Mouse (Mus musculus) heart, embryonic 14.5 days (tissue): ENCODE results near the gene Tnfrsf22. TPM values are rescaled to one million over a fixed set of nuclear protein-coding genes. Genes with fewer than 3 reads are reported as not detected.

Experiments
- ATAC-seq: fragments of 200-750 bp; cut with Nextera tagmentation; 2 replicates; pipeline ENCODE4 v1.8.0; 2017; ENCODE audit warnings: low read depth, moderate TSS enrichment; ENCODE audit not compliant: insufficient number of reproducible peaks, insufficient read depth, low FRiP score
- H3K27ac ChIP-seq, 2 experiments: fragments of 200-500 bp in 1 of 2; fragments of 300-500 bp in 1 of 2; sonication (generic) in 1 of 2; replicated peaks in 1 of 2; 2 replicates each; pipeline ENCODE4 v1.5.1; 2012 to 2014; ENCODE audit warnings: low read depth in 2 of 2, low read length in 2 of 2, control low read depth in 1 of 2, mild to moderate bottlenecking in 1 of 2, mixed read lengths in 1 of 2; ENCODE audit not compliant: control insufficient read depth in 1 of 2, insufficient read depth in 1 of 2
- H3K27me3 ChIP-seq: fragments of 300-500 bp; sonication (generic); 2 replicates; pipeline ENCODE4 v1.6.1; 2014; ENCODE audit warnings: mild to moderate bottlenecking, low read length, control low read depth; ENCODE audit not compliant: control insufficient read depth, insufficient read depth
- H3K36me3 ChIP-seq: fragments of 300-500 bp; sonication (generic); 2 replicates; pipeline ENCODE4 v1.6.1; 2014; ENCODE audit warnings: mild to moderate bottlenecking, control low read depth, low read length, mixed read lengths; ENCODE audit not compliant: control insufficient read depth, insufficient read depth
- H3K4me1 ChIP-seq, 2 experiments: fragments of 200-500 bp in 1 of 2; fragments of 300-500 bp in 1 of 2; sonication (generic) in 1 of 2; 2 replicates each; pipeline ENCODE4 v1.6.1; 2012 to 2014; ENCODE audit warnings: low read length in 2 of 2, control low read depth in 1 of 2, mixed read lengths in 1 of 2; ENCODE audit not compliant: control insufficient read depth in 2 of 2, insufficient read depth in 2 of 2
- H3K4me2 ChIP-seq: fragments of 300-500 bp; sonication (generic); 2 replicates; pipeline ENCODE4 v1.6.1; 2014; ENCODE audit warnings: mild to moderate bottlenecking, low read length
- H3K4me3 ChIP-seq, 2 experiments: fragments of 200-500 bp in 1 of 2; fragments of 300-500 bp in 1 of 2; sonication (generic) in 1 of 2; 2 replicates each; pipeline ENCODE4 v1.5.1; 2012 to 2014; ENCODE audit warnings: low read length in 2 of 2, mild to moderate bottlenecking in 2 of 2, control low read depth in 1 of 2, low read depth in 1 of 2, moderate library complexity in 1 of 2; ENCODE audit not compliant: control insufficient read depth in 1 of 2, insufficient read depth in 1 of 2
- H3K9ac ChIP-seq: fragments of 300-500 bp; sonication (generic); 2 replicates; pipeline ENCODE4 v1.6.1; 2014; ENCODE audit warnings: mild to moderate bottlenecking, low read length
- H3K9me3 ChIP-seq: fragments of 300-500 bp; sonication (generic); 2 replicates; pipeline ENCODE4 v1.6.1; 2016; ENCODE audit warnings: low read length, control low read depth; ENCODE audit not compliant: control insufficient read depth
- WGBS: fragments of 180-500 bp; shearing (Covaris S2); extraction: QIAGEN DNeasy Blood & Tissue Kit; methylation state at CpG from one replicate; pipeline ENCODE4 v1.1.7; 2014; 5-methylcytosine and 5-hydroxymethylcytosine counted together
- polyA plus RNA-seq: library from polyadenylated mRNA; unstranded; fragments of >200 nt; fragmentation: Nextera tagmentation; extraction: Ambion mirVana; gene quantifications from 2 replicates; pipeline ENCODE4 v1.2.1, GENCODE M21; 2014

Gene Tnfrsf22
- polyA plus RNA-seq, 1 experiment from 2014 or later: 4.6 TPM

- no peak overlapping the region for H3K9ac ChIP-seq
- no peaks in the 10 kb centered on the region for H3K4me1 ChIP-seq
- H3K4me3 ChIP-seq: no peak overlapping the region
- WGBS: 36% methylated on average over 9 of the region's 9 CpGs
- no peaks in the 10 kb centered on the region for H3K27me3 ChIP-seq
- peaks cover 5% of the 10 kb centered on the region for H3K9me3 ChIP-seq
- ATAC-seq: no peak
- 0 out of 2 replicates have a peak overlapping the region, but pooled peaks have one; percentile 3 for H3K4me2 ChIP-seq
- H3K27ac ChIP-seq: peak overlapping the region; percentile 42 to 56; a peak in 2 of 4 replicates
- no peaks in the 10 kb centered on the region for H3K36me3 ChIP-seq
Measured at GRCm38 (mm10) chr7:143614404-143615135, 34.9 kb downstream of the Tnfrsf22 start.

DNA sequence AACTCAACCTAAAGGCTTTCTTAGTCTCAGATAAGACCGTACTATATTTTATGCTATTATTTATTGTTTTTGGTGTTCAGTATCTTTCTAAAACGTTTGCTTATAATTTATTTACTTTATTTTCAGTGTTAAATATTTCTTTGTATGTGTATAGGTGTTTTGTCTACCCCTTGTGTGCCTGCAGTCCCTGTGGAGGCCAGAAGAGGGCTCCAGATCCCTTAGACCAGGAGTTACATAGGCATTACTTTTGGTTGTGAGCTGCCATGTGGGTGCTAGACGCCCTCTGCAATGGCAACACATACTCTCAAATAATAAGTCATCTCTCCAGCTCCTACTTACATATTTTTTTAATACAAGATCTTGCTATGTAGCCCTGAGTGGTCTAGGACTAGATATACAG lies 37.2 kb downstream of the Tnfrsf22 start:
- no peaks in the 10 kb centered on the region for H3K27me3 ChIP-seq
- no peak overlapping the region for H3K9ac ChIP-seq
- H3K9me3 ChIP-seq: peaks cover 5% of the 10 kb centered on the region
- H3K4me2 ChIP-seq: no peak overlapping the region
- no peak for ATAC-seq
- no peaks in the 10 kb centered on the region for H3K36me3 ChIP-seq
- 50% methylated on average over 3 of the region's 3 CpGs for WGBS
- H3K4me3 ChIP-seq: no peak overlapping the region
- H3K4me1 ChIP-seq: no peaks in the 10 kb centered on the region
- no peak overlapping the region for H3K27ac ChIP-seq

DNA sequence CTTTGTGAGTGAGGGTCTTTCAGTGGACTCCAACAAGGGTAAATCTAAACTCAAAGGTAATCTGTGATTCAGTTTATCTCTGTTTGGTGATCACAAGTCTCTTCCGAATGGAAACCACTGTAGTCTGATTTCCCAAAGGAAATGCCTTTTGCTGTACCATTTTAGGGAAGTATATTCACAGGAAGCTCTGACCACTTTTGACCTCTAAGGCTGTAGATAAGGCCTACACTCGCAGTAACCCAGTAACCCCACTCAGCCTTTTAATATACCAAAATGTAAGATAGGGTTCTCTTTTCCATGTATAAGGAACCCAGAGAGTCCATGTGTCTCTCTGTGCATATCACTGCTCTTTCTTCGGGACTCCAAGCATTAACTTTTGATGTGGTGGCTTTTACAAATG lies 44.1 kb downstream of the Tnfrsf22 start:
- 56% methylated on average over 3 of the region's 3 CpGs for WGBS
- Histone ChIP-seq H3K27me3 (no peaks in the 10 kb centered on the region), H3K4me1 (peaks cover 0 to 2% of the 10 kb centered on the region in 2 experiments; a peak in 1 of 4 replicates), H3K27ac (no peak overlapping the region), H3K9me3 (no peaks in the 10 kb centered on the region), H3K4me2 (no peak overlapping the region), H3K36me3 (no peaks in the 10 kb centered on the region), H3K9ac (no peak overlapping the region), H3K4me3 (no peak overlapping the region)
- no peak for ATAC-seq

GRCm38 (mm10) chr7:143604889-143605288 lies 44.6 kb downstream of the Tnfrsf22 start:
- H3K27me3 ChIP-seq: no peaks in the 10 kb centered on the region
- H3K36me3 ChIP-seq: no peaks in the 10 kb centered on the region
- no peaks in the 10 kb centered on the region for H3K9me3 ChIP-seq
- no peak overlapping the region for H3K4me3 ChIP-seq
- H3K4me2 ChIP-seq: no peak overlapping the region
- peaks cover 0 to 3% of the 10 kb centered on the region in 2 experiments; a peak in 1 of 4 replicates for H3K4me1 ChIP-seq
- WGBS: 47% methylated on average over 2 of the region's 2 CpGs
- H3K9ac ChIP-seq: no peak overlapping the region
- no peak for ATAC-seq
- H3K27ac ChIP-seq: no peak overlapping the region

GRCm38 (mm10) chr7:143601705-143602104 lies 47.8 kb downstream of the Tnfrsf22 start:
- no peak for ATAC-seq
- WGBS: 72% methylated on average over 2 of the region's 2 CpGs
- H3K4me3 ChIP-seq: no peak overlapping the region

DNA sequence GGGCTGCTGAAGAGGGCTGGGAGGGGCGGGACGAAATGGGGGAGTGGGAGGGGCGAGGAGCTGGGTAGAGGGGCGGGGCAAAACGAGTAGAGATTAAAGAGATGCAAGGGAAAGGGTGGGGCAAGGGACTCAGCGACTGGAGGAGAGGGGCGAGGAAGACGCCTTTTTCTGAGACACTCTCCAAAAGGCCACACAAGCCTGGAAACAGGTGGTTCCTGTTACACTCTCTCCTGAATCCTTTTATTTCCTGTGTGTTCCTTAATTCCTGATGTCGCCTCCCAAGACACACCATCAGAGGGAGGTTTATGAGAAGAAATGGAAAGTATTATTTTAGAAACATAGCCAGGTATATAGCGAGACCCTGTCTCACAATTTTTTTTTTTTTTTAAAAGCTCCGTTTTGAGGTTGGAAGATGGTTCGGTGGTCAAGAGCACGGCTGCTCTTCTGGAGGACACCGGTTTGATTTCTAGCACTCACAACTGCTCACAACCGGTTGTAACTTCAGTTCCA lies 49.2 kb downstream of the Tnfrsf22 start:
- ATAC-seq: no peak
- Histone ChIP-seq H3K27ac (no peak overlapping the region), H3K27me3 (no peaks in the 10 kb centered on the region), H3K9me3 (no peaks in the 10 kb centered on the region), H3K36me3 (0 out of 2 replicates have a peak, but pooled peaks cover 4% of the 10 kb centered on the region), H3K4me1 (peaks cover 3 to 13% of the 10 kb centered on the region in 2 experiments), H3K4me3 (peak overlapping the region; percentile 59 to 82), H3K4me2 (peak overlapping the region; percentile 88), H3K9ac (peak overlapping the region; percentile 84)
- 9% methylated on average over 15 of the region's 15 CpGs for WGBS

More at GRCm38 (mm10) chr7:143601705-143602104, 47.8 kb downstream of the Tnfrsf22 start:
- H3K4me1 ChIP-seq: peaks cover 2 to 11% of the 10 kb centered on the region in 2 experiments; a peak in 3 of 4 replicates
- H3K9ac ChIP-seq: no peak overlapping the region
- no peaks in the 10 kb centered on the region for H3K36me3 ChIP-seq
- H3K27me3 ChIP-seq: no peaks in the 10 kb centered on the region
- no peaks in the 10 kb centered on the region for H3K9me3 ChIP-seq
- H3K27ac ChIP-seq: no peak overlapping the region
- H3K4me2 ChIP-seq: no peak overlapping the region

DNA sequence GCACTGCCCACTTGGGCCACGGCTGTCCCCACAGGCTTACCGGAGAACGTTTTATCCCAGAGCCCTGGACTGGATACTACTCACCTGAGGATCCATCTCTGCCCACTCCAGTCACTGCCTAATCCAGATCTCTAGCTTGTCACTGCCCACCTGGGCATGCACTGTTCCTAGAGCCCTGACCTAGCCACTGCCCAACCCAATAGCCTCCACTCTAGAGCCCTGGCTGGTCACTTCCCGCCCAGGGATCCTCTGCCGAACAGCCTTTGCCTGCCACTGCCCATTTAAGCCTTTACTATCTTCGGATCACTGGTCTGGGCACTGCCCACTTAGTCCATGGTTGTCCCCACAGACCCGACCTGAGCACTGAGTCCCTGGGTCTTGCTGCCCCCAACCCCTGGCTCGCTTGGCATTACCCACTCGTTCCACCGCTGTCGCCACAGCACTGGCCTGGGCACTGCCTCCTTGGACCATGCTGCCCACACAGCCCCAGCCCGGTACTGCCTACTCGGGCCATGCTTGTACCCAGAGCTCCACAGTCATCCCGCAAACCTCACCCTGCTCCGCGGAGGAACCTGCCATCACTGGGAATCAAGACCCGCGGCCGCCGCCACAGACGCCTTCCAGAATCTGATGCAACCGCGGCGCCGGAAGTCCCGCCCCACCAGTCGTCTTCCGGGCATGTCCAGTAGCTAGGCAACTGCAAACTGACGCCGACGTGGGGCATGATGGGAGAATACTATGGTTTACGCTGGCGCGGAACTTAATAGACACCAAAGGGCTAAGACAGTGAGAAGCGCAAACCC lies 49.8 kb downstream of the Tnfrsf22 start, which contains the start of gene Cars:
Gene Cars, minus strand, starts transcription at position 663 of the 803 bp plus-strand sequence.
- H3K36me3 ChIP-seq: 0 out of 2 replicates have a peak, but pooled peaks cover 4% of the 10 kb centered on the region
- ATAC-seq: peak; percentile 92
- H3K27ac ChIP-seq: 0 out of 4 replicates have a peak within 1 kb of the TSS, but pooled peaks of 1 of the 2 experiments have one; percentile 25
- H3K9ac ChIP-seq: peak within 1 kb of the TSS; percentile 84
- no peaks in the 10 kb centered on the region for H3K27me3 ChIP-seq
- 2% methylated on average over 35 of the region's 35 CpGs for WGBS
- H3K4me2 ChIP-seq: peak within 1 kb of the TSS; percentile 88
- no peaks in the 10 kb centered on the region for H3K9me3 ChIP-seq
- H3K4me3 ChIP-seq: peak within 1 kb of the TSS; percentile 59 to 82
- H3K4me1 ChIP-seq: peaks cover 8 to 20% of the 10 kb centered on the region in 2 experiments
